Mouse (Mus musculus) CH12.LX (cell line): ENCODE measurements around the gene Ahsa1.

Experiments used
- KAT2A ChIP-seq: IDR thresholded peaks from 2 replicates; pipeline ENCODE4 v1.6.1; 2012; ENCODE audit warnings: low read length, improper control_type of control experiment, inconsistent platforms; ENCODE audit not compliant: insufficient replicate concordance
- POLR2A ChIP-seq: IDR thresholded peaks from 2 replicates; pipeline ENCODE4 v1.6.1; 2011; ENCODE audit warnings: low read depth, mild to moderate bottlenecking, improper control_type of control experiment, low read length

DNA sequence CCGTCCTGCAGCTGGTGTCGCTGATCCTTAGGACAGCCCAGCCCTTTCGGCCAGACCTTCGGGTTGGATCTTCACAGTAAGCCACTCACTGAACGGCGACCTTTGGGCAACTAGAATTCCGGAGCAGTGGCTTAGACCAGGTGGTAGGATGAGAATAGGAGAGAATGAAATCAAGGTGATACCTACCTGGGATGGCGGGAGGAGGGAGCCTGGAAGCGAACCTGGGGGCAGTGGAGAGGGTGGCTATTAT, 34.1 kb downstream of the Ahsa1 start:
- TF ChIP-seq KAT2A: no peak
- no peak for TF ChIP-seq POLR2A
